Mouse (Mus musculus): Measurements from ENCODE around the gene Tbc1d7.

Tbc1d7 gene

DNA sequence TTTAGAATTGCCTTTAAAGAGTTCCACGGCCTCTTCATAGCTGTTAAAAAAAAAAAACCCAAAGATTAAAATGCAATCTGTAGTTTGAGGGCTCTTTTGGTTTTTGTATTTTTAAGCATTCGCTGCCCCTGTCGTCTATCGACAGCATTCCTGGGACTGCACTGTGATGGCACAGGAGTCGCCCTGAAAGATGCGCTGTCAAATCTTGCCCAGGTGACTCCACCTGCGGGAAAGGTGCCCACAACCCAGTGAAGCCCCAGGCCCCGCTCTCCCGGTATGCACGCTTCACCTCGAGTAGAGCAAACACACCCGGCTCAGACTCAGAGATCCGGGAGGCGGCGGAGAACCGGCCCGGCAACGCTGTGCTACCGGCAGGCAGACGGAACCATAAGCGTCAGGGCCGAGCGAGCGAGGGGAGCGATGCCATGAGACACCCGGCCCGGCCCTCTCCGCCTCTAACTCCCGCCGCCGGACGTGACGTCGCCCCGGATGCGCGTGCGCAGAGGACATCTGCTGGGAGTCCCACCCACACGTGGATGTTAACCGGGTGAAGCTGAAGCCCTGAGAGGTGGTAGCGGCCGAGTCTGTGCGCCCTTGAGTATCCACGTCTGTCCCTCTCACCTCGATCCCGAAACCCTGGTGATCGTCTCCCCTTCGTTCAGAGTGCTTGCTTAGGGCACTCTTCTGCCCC lies at the start of gene Tbc1d7:
TSS of gene Tbc1d7 (minus strand) at position 482 of the 691 bp plus-strand sequence.
- peak; percentile 89 for DNase-seq (ENCODE audit: low read depth, low spot score)

DNA sequence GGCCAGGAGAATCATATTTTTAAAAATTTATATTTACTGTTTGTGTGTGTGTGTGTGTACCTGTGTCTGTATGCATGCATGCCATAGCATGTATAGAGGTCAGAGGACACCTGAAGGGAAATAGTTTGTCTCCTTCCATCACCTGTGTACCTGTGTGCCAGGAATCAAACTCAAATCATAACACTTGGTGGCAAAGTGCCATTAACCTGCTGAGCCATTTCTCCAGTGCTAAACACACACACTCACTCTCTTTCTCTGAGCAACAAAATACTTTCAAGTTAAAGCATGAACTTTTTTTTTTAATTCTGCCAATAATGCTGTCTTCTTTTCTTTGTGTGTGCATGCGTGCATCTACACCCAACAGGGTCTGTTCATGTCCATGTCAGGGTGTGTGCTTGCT lies 49.3 kb upstream of the Tbc1d7 start:
- no peak for DNase-seq (ENCODE audit: low read depth, low spot score)

DNA sequence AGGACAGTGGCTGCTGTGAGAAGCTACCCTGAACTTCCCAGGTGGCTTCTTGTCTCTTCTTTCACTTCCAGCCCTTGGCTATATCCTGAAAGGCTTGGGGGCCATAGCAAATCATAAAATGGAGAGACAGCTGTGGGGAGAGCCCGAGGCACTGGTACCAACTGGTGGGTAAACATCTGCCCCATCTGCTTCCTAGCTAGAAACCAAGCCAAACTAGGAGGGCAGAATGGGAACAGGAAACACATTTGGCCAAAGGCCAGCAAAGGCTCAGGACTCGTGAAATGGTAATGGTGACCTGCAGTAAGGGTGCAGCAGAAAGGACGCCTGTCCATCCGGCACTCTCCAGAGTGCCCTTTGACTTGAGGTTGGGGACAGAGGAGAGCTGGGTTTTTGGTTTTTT lies 47.5 kb upstream of the Tbc1d7 start:
- no peak for DNase-seq (ENCODE audit: low read depth, low spot score)

DNA sequence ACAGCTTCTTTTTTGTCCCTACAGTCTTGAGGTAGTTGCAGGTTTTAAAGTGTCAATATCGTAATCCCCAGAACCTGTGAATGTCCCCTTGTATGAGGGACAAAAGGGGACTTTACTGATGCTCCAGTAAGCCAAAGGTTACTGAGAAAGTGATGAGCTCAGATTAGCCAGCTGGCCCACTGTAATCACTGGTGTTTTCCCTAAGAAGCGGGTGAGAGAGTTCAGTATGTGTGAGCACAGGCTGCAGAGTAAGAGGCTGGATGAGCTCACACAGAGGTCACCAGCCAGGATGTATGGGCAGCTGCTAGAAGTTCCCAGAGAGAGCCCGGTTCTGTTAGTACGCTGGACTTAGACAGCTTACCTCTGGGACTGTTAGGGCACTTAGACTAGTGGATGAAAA lies 47.0 kb upstream of the Tbc1d7 start:
- DNase-seq (ENCODE audit: low read depth, low spot score) = no peak

DNA sequence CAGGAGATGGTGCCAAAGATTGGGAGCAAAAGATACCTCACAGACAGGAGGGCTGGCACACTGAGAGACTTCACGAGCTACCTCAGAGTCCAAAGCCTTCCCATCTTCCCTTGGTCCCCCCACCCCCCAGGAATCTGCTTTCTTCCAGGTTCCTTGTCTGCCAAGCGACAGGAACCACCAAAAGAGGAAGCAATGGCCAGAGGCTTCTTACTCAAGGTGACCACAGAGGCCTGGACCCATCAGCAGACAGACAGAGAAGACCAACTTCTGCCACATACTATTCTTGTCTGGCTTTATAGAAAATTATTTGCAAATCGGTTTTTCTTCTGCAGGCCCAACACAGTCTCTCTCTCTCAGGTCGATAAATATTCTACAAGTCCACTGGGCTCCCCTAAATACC lies 46.4 kb upstream of the Tbc1d7 start:
- DNase-seq (ENCODE audit: low read depth, low spot score) = no peak

DNA sequence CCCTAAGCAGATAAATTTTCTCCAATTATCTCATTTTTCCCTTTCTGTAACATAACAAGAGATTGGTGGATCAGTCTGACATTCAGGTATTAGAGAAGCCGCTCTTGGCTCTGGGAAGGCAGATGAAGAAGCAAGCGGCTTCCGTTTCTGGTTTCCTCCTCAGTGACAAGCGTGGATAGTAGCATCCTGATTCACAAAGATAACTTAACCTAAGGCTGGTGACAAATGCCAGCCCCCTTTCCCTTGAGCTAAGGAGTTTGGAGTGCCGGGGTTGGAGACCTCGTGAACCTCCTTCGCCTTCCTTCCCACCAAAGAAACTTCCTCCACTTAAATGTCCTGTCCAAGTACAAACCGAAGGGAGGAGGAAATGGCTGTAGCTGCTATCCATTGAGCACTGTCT lies 45.8 kb upstream of the Tbc1d7 start:
- DNase-seq (ENCODE audit: low read depth, low spot score) = no peak

DNA sequence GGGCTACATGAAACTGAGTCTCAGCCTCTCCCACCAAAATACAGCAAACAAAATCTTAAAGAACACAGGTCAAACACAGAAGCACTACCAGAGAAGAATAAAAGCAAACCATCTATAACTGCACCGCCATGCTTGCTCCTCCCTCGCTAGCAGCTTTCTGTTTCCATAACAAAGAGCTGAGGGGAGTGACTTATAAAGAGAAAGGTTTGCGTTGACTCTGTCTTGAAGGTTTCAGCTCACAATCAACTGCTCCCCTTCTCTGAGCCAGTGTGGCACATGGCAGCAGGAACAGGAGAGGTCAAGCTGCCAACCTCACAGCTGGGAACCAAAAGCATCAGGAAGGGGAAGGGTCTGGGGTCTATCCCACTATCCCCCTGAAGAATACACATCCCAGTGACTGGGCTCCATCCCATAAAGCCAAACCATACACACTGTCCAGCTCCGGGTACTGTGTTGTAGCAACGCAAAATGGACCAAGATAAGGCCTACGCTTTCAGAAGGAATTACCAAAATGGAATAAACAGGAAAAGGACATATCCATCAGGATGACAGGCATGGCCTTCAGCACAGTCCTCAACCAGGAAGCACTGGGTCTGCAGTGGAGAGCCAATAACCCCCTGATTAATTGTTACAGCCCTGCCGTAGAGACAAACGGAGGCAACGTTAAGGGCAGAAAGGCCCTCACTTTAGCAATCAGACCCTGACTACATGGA lies 44.8 kb upstream of the Tbc1d7 start:
- no peak for DNase-seq (ENCODE audit: low read depth, low spot score)

DNA sequence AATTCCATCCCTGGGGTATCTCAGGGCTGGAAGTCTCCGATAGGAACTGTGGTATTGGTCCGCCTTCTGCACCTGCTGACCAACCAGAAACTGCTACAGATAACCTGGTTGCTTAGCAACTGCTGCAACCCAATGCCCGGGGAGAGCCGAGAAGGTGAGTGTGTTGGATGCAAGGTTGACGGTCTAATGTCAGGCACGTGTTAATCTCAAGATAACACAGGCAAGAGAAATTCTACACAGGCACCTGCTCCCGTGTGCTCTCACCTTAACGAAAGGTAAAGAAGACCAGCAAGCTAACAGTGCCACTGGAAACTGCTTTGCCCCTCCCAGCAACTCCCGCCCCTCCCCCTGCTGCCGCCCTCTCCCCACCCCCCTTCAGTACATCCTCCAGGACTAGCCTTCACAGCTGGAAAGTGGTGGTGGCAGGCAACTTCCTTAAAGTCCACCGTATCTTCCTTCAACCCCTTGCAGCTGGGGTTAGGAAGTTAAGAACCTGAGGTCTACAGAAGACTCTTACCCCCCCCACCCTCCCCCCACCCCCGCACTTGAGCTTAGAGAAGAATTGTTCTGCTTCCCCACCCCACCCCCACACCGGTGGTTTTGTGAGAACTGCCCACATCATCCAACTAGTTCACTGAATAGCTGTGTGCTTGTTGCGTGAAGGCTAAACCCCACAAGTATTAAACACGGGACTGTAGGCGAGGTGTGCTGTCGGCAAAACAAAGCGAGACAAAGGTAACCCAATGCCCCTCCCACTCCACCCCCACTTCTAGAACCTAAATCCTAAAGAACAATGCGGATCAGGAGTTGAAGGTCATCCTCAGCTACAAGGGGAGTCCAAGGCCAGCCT lies 44.1 kb upstream of the Tbc1d7 start:
- DNase-seq (ENCODE audit: low read depth, low spot score) = no peak

DNA sequence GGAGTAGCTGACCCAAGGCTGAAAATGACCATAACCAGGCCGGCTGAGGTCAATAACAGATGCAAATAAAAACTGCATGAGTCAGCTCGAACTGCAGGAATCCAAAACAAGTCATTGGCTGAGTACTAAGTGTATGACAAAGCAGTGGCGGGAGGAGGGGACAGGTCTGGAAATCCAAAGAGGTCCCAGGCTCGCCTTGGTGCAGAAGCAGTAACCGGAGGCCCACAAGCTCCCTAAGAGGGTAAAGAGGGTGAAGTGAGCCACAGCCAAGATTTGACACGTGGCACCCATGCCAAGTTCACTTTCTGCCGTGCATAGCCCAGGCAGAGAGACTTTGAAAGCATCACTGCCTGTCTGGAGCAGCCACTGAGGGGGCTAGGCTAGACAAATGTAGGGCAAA lies 41.0 kb upstream of the Tbc1d7 start:
- no peak for DNase-seq (ENCODE audit: low read depth, low spot score)

DNA sequence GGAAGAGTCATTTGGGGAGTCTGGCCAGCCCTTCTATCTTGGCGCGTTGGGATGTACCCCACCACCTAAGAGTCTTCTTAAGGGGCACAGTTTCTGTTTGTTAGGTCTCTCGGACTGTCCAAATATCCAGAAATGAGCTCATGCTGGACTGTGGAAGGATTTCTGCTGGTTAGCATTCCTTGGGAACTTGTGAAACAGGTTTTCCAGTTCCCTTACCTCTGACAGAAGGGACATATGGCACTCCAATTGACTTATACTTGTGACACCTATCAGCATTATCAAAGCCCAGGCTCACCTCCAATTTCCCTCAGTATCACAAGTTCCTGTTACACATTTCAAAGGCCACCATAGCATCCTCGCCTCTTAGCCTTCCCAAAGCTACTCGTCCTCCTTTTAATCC lies 39.7 kb upstream of the Tbc1d7 start:
- DNase-seq (ENCODE audit: low read depth, low spot score) = no peak

DNA sequence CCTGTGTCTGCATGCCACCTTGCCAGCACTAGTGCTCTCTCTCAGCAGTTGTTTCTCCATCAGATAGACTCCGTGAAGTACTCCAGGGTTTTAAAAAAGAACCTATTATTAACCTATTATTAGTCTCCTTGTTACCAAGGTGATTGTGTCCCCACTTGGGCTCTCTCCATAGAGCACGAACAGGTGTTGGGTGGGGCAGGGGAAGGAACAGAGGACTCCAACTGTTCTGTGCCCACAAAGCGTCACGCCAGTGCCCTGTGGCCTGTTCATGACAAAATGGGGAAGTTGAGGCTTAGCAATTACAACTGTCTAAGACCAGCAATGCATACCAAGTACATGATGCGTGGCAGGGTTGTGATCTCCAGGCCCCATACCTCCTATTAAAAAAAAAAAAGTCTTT lies 38.3 kb upstream of the Tbc1d7 start:
- no peak for DNase-seq (ENCODE audit: low read depth, low spot score)

DNA sequence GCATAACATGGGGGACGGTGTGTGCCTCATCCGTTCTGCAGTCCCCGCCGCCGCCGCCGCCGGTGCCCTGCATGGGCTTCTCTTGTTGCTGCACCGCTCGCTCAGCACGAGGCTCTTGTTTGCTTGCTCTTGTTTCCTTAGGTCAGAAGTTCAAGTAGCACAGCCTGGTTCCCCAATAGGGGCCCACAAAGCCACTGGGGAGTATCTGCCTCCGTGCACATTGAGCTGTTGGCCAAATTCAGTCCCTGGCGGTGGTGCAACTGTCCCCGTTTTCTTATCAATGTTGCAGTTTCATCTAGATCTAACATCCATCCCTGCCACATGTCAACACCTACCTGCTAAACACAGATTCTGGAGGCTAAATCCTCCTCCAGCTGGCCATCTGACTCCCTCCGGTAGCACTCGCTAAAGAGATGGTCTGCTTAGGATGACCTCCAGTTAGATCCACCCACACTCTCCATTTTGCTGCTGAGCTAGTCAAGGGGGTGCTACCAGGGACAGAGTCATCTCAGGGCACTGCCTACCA lies 37.7 kb upstream of the Tbc1d7 start:
- peak; percentile 44 for DNase-seq (ENCODE audit: low read depth, low spot score)

DNA sequence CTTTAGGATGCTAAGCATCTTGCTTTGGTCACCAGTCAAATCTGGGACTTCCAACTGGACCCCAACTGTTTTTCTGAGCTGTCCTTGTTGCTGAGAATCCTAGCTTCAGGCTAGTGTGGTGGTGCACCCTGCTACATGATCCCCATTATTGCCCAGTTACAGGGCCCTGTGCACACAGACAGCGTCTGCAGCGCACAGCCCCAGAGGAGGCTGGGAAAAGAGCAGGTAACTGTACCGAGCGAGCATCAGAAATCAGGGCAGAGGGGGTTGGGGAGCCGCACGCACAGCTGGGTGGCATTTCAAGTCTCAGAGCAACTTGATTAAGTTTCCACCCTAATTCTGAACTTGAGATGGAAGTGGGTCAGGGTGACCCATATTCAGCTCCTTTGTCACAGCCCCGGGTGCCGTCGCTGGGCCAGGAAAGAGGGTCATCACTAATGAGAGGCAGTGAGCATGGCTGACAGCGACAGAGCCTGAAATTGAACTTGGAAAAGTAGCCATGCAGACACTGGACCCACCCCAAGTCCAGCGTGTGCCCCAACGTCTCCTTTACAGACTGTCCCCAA lies 34.9 kb upstream of the Tbc1d7 start:
- DNase-seq (ENCODE audit: low read depth, low spot score) = no peak

DNA sequence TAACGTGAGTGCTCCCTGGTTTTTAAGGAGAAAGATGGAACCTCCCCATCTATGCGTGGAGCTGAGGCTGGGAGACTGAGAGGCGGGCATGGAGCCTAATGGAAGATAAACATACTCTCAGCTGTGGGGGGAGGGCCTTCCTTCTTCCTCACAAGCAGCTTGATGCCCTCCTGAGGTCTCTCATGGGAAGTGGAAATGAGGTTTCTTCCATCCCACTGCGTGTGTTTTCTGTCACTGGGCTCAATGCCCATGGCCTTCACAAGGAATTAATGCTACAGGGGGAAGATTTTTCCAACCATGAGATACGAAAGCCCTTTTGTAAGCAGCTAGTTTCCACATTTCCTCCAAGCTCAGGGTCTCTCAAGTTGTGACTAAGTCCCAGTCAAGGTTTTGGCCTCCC lies 32.3 kb upstream of the Tbc1d7 start:
- DNase-seq (ENCODE audit: low read depth, low spot score) = no peak

DNA sequence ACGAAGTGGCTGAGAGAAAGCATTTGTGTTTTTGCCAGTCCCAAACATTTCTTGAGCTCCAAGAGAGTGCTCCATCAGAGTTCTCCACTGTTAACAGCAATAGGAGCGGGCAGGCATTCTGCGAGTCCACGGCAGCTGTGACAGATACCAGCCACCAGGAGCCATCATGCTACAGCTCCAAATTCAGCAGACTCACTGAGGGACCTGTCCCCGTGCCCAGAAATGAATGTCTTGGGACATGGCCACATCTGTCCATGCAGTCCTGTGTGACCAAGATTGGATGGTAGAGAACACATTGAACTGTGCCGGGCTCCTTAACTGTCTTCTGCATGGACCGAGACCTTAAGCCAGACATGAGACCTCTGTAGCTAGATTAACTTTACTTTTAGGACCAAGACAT lies 31.9 kb upstream of the Tbc1d7 start:
- no peak for DNase-seq (ENCODE audit: low read depth, low spot score)

DNA sequence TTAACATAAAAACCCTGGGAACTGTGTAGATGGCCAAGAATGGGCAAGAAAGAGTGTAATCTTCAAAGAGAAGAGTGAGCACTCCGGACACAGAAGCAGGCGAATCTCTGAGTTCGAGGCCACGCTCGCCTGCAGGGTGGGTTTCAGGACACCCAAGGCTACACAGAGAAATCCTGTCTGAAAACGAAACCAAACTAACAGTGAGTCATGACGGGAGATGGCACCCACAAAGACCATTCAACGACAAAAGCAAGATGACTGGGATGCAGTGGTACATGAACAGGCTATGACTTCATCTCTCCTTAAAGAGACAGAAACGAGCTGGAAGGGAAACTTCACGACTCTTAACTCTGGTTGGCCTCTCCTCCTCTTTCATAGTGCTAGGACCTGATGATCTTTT lies 31.1 kb upstream of the Tbc1d7 start:
- DNase-seq (ENCODE audit: low read depth, low spot score) = no peak

DNA sequence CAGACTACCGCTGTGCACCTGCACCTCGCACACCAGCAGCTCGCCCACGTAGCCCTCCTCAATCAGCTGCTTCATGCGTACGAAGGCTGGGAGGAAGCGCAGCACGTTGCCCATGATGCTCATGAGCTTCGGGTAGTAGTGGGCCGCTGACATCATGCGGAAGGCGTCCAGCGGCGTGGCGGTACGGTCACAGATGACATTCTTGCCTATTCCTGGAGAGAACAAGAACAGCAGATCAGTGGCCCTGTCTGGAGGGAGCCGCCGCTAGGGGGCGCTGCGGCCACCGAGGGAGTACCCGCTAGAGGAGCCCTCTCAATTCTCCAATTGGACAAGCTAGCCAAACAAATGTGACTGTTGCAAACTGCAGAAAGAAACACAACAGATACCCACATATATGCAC lies 29.7 kb upstream of the Tbc1d7 start:
- DNase-seq (ENCODE audit: low read depth, low spot score) = no peak

DNA sequence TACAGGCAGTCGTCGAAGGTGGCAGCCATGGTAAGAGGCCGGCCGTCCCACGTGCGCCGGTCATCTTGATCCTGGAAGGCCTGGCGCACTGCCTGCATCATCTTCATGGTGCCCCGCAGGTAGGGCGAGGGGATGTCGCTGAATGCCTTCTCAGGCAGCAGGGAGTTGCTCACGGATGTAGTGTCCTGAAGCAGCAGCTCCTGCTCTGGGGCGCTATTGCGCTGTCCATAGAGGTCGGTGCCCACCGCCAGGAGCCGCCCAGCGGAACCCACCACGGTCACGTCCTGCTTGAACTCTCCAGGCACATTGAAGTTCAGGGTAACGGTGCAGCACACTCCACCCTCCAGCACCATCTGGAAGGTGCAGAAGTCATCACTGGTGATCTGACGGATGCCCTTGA lies 29.2 kb upstream of the Tbc1d7 start:
- no peak for DNase-seq (ENCODE audit: low read depth, low spot score)

DNA sequence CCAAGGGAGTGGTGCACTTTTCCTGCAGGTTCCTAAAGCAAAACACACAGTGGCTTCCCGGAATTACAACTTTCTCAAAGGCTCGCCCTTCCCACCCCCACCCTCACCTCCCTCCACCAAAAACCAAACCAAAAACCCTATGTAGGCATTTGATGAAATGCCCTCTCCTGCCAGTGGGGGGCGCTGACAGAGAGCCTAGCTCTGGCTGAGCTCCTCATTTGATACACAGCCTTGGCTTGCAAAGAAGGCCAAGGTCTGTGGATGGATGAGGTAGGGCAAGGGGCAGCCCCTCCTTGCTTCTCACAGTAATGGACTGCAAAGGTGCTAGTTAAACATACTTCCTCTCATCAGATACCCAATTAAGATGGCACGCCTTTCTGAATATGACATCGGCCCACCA lies 28.4 kb upstream of the Tbc1d7 start:
- no peak for DNase-seq (ENCODE audit: low read depth, low spot score)

DNA sequence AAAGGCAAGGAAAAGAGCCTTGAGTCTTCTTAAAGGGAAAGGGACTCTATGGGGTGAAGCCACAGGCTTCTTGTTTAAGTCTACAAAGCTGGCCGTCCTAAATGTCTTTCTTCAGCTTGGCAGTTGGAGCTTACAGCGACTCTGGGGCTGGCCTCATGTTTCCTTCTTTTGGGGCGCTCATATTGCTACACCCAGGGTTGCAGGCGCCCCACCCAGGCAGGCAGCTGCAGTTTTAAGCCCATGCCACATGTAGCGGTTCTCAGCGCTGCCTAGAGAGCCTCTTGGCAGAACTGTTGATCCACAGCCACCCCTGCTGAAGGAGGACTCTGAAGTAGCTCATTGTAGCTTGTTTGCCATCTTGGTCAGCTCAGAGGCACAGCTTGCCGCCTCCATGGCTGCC lies 28.0 kb upstream of the Tbc1d7 start:
- no peak for DNase-seq (ENCODE audit: low read depth, low spot score)

DNA sequence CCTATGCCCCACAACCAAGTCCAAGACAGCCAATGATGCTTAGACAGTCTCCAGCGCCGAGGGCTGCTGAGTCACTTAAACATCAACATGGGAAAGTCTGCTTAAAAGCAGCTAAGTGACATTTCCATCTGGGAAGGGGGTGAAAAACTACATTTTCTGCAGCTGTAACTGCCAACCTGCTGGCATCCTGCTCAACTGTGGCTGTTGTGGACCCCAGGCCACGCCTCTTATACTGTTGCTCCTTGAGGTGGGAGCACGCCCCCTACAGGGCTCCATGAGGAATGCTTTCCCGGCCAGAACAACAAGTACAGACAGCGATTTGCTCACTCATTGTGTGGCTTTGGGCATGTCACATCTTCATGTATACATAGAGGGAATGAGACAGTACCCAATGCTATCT lies 25.9 kb upstream of the Tbc1d7 start:
- no peak for DNase-seq (ENCODE audit: low read depth, low spot score)

DNA sequence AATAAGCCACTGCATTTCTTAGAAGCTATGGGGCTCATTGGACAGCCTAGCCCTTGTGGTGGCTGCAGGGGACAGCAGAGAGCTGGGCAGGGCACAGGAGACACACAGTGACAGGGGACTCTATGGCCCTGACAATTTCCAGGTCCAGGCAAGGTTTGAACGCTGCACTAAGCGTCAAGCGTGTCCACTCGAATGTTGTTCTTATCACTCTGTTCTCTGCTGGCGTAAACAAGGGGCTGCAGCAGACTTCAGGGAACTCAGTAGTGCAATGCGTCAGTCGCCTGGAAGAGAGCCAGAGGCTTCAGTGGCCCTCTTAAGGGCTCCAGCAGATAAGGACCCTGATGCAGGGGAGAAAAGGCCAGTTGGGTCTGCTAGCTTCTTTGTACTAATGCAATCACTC lies 24.7 kb upstream of the Tbc1d7 start:
- no peak for DNase-seq (ENCODE audit: low read depth, low spot score)

Measured in telencephalon, adult 2 months (tissue).